Comparison of ENCODE assay signal across 8 mouse cellular contexts in the genomic region with DNA sequence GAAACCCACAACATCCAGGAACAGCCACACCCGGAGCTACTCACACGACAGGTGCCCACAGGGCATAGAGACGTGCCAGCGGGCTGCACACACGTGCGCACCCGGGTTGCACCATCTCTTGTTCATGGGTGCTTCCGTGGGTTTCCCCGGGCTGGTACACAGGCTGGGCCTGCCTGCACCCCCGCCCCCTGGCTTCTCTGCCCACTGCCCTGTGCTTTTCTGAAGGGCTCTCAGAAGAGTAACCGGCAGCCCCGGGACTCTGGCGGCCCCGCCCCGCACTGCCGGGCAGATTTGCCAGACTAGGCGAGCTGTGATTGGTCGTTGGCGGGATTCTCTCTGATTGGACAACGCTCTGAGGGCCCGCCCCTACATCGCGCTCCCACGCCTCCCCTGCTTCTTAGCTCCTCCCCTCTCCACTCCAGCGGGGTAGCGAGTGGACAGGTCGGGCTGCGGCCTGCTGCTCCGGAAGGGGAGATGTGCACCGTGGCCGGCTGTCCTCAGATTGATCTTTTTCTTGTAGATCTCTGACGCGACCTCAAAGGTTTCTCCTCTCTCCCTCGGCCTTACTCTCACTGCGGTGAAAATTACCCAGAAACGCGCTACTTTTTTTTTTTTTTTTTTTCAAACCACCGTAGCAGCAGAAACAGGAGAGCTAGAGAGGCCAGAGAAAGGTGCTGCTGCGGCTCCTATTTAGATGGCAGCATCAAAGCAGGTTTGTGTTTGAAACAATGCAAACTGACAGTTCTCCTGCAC. TPM values are rescaled to one million over a fixed set of nuclear protein-coding genes. Genes with fewer than 3 reads are reported as not detected.
DNase-seq lines count a peak whose midpoint lies in the region; ATAC-seq lines count a peak whose summit lies in the region.

Plcxd2 (minus strand) TSS at position 66 of the 753 bp plus-strand sequence.

- peak within 1 kb of the TSS; percentile 88 for H3K4me2 ChIP-seq in hindbrain, embryonic 13.5 days

- DNase-seq in WW6 (ENCODE audit: low read depth, low spot score): peak; percentile 77
- peak; percentile 94 to 96 for DNase-seq in cerebellum, postnatal 36 days
- DNase-seq in frontal cortex, postnatal 25 days (ENCODE audit: low spot score in 2 of 2): peak; percentile 87
- DNase-seq in layer of hippocampus, postnatal 14 days (ENCODE audit: low spot score in 2 of 2): peak; percentile 93 to 95
- DNase-seq in lung, postnatal 10 days: peak; percentile 97
- peak; percentile 88 for DNase-seq in ovary, postnatal 14 days (ENCODE audit: low spot score)
- DNase-seq in thymus, postnatal 10 days (ENCODE audit: low spot score in 2 of 2): peak; percentile 91

- ATAC-seq in hindbrain, embryonic 13.5 days (ENCODE audit: low FRiP score): peak; percentile 99

- peak within 1 kb of the TSS; percentile 77 for H3K9ac ChIP-seq in hindbrain, embryonic 13.5 days

- H3K36me3 ChIP-seq in hindbrain, embryonic 13.5 days: no peaks in the 10 kb centered on the region

- no peaks in the 10 kb centered on the region for H3K9me3 ChIP-seq in hindbrain, embryonic 13.5 days

- 0 out of 2 replicates have a peak, but pooled peaks cover 3% of the 10 kb centered on the region for H3K27me3 ChIP-seq in hindbrain, embryonic 13.5 days

- WGBS in hindbrain, embryonic 13.5 days: under 1% methylated on average over 38 of the region's 39 CpGs

- peaks cover 25% of the 10 kb centered on the region for H3K4me1 ChIP-seq in hindbrain, embryonic 13.5 days (replicated peaks)

- H3K4me3 ChIP-seq in hindbrain, embryonic 13.5 days: peak within 1 kb of the TSS; percentile 69

- H3K27ac ChIP-seq in hindbrain, embryonic 13.5 days: peak within 1 kb of the TSS; percentile 67

RNA-seq across cellular contexts. Expression of gene Plcxd2, which starts in this region (rescaled TPM):
- polyA plus RNA-seq in hindbrain, embryonic 13.5 days (2015; fragmentation: Nextera tagmentation; extraction: Ambion mirVana): 7.9 and 8.4 TPM in 2 replicates
- 10 to 100 TPM; 24.3 to 25.9 TPM for total RNA-seq in layer of hippocampus, postnatal 14 days (2021)

Comparison
In these comparisons a context has a peak if more than half of its experiments do, and no peak if none do; other contexts are left out.
1. Peak in every context shown above with its lines: DNase-seq, ATAC-seq, H3K4me3 ChIP-seq and H3K27ac ChIP-seq.